Mouse (Mus musculus): ENCODE results near the gene Dlx6.

- no peak for TF ChIP-seq POLR2A (IDR thresholded peaks at IDR 0.05; ENCODE audit: extremely low read depth, insufficient read depth, low read length)
- no peak for TF ChIP-seq CTCF (IDR thresholded peaks at IDR 0.05; ENCODE audit: extremely low read depth, insufficient read depth, low read length)
Observed at GRCm38 (mm10) chr6:6851166-6851565, 12.0 kb upstream of the Dlx6 start.
